Mouse (Mus musculus): ENCODE measurements at regions not wholly inside any gene's neighbourhood (a gene's known extent, or its start where the extent isn't known, plus 50 kb on each side); places are given as distances from the start of the nearest gene placed in this dataset.

DNA sequence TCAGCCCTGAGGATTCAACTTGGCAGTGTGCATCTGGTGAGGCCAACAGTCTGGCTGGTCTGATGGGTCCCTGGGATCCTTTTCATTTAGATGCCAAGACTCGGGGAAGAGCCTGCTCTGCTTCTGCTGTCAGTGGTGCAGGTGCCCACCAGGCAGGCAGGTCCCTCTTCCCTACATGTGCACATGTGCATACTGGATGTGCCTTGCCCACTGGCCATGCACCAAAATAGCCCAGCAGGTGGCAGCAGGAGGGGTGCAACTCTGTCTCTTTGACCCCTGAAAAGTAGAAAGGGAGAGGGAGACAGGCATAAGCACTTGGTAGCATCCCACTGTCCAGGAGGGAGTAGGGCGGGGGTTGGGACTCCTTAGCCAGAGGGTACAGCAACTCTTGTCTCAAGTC is 116.2 kb upstream of the Bank1 start:
- peak; percentile 50 for TF ChIP-seq CTCF (IDR thresholded peaks at IDR 0.05)
- no peak for TF ChIP-seq EP300 (IDR thresholded peaks at IDR 0.05)

Measured in lung, postnatal 0 days (tissue).